Mouse (Mus musculus): ENCODE data around the gene Fcho2. TPM values are rescaled to one million over a fixed set of nuclear protein-coding genes. Genes with fewer than 3 reads are reported as not detected.

Fcho2 gene
- total RNA-seq, 1 experiment = 13.6 TPM

DNA sequence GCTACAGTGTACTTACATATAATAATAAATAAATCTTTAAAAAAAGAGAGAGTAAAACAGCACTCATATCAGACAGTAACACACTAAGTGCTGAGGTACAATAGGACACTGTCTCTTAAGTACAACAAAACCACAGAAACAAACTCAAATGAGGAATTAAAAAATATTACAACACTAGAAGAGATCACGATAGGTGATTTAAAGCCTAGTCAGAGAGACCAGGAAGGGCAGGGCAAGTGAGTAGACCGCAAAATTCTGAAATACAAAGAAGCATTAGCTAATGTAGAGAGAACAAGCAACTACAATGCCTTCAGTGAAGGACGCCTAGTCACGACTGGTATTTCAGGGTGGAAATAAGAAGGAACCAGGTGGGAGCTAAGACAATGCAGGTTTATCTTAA lies 11.6 kb downstream of the Fcho2 start:
- TF ChIP-seq HCFC1 (IDR thresholded peaks at IDR 0.05; ENCODE audit: borderline replicate concordance, insufficient read depth, low read length) (no peak), MAFK (IDR thresholded peaks at IDR 0.05; ENCODE audit: insufficient read depth, low read depth, low read length) (no peak), ZC3H11A (IDR thresholded peaks at IDR 0.05; ENCODE audit: borderline replicate concordance, low read depth, low read length) (no peak), ZNF384 (IDR thresholded peaks at IDR 0.05; ENCODE audit: low read depth, low read length) (no peak), CHD2 (IDR thresholded peaks at IDR 0.05; ENCODE audit: low read depth, low read length) (no peak)
- Histone ChIP-seq H3K27ac (ENCODE audit: insufficient read depth, low read depth, low read length, poor library complexity, severe bottlenecking) (no peak overlapping the region), H3K36me3 (ENCODE audit: control insufficient read depth, insufficient read depth, low read length, poor library complexity, severe bottlenecking) (no peaks in the 10 kb centered on the region), H3K9me3 (ENCODE audit: control insufficient read depth, insufficient read depth, low read depth, low read length) (no peaks in the 10 kb centered on the region), H3K4me1 (ENCODE audit: control insufficient read depth in 2 of 2, insufficient read depth in 2 of 2, low read length in 2 of 2, poor library complexity in 1 of 2) (no peaks in the 10 kb centered on the region), H3K9ac (ENCODE audit: insufficient read depth, low read depth, low read length, poor library complexity, severe bottlenecking) (no peak overlapping the region), H3K4me3 (ENCODE audit: insufficient read depth in 1 of 2, low read depth in 1 of 2, low read length in 2 of 2, poor library complexity in 1 of 2, severe bottlenecking in 1 of 2) (no peak overlapping the region)
- in situ Hi-C loops (cut with MboI; ENCODE audit: low sequenced_read_pairs in 2 of 2, unreplicated experiment in 2 of 2) = no loop called here
- DNase-seq (ENCODE audit: low read depth, low spot score) = no peak

DNA sequence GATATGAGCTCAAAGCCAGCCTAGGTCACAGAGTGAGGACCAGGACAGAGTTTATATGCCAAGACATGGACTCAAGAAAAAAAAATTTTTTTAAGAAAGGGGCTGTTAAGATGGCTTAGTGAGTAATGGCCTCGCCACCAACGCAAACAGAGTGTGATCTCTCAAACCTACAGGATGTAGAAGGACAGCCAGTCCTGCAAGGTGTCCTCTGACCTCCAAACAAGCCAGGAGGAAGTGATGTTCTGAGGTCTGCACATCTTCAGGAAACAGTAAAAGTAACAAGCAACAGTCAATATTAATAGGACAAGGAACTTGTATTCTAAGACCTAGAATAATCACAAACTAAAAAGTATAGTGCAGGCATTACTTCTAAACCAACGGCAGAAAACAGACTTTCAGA lies 12.3 kb downstream of the Fcho2 start:
- H3K27ac ChIP-seq (ENCODE audit: insufficient read depth, low read depth, low read length, poor library complexity, severe bottlenecking) = no peak overlapping the region
- no peak overlapping the region for H3K4me3 ChIP-seq (ENCODE audit: insufficient read depth in 1 of 2, low read depth in 1 of 2, low read length in 2 of 2, poor library complexity in 1 of 2, severe bottlenecking in 1 of 2)
- no peak for DNase-seq (ENCODE audit: low read depth, low spot score)
- H3K9me3 ChIP-seq (ENCODE audit: control insufficient read depth, insufficient read depth, low read depth, low read length) = no peaks in the 10 kb centered on the region
- H3K36me3 ChIP-seq (ENCODE audit: control insufficient read depth, insufficient read depth, low read length, poor library complexity, severe bottlenecking) = no peaks in the 10 kb centered on the region
- no peak overlapping the region for H3K9ac ChIP-seq (ENCODE audit: insufficient read depth, low read depth, low read length, poor library complexity, severe bottlenecking)
- H3K4me1 ChIP-seq (ENCODE audit: control insufficient read depth in 2 of 2, insufficient read depth in 2 of 2, low read length in 2 of 2, poor library complexity in 1 of 2) = no peaks in the 10 kb centered on the region
- in situ Hi-C loops (cut with MboI; ENCODE audit: low sequenced_read_pairs in 2 of 2, unreplicated experiment in 2 of 2) = no loop called here
- TF ChIP-seq ZC3H11A (IDR thresholded peaks at IDR 0.05; ENCODE audit: borderline replicate concordance, low read depth, low read length) (no peak), ZNF384 (IDR thresholded peaks at IDR 0.05; ENCODE audit: low read depth, low read length) (no peak), CHD2 (IDR thresholded peaks at IDR 0.05; ENCODE audit: low read depth, low read length) (no peak), HCFC1 (IDR thresholded peaks at IDR 0.05; ENCODE audit: borderline replicate concordance, insufficient read depth, low read length) (no peak), MAFK (IDR thresholded peaks at IDR 0.05; ENCODE audit: insufficient read depth, low read depth, low read length) (no peak)

DNA sequence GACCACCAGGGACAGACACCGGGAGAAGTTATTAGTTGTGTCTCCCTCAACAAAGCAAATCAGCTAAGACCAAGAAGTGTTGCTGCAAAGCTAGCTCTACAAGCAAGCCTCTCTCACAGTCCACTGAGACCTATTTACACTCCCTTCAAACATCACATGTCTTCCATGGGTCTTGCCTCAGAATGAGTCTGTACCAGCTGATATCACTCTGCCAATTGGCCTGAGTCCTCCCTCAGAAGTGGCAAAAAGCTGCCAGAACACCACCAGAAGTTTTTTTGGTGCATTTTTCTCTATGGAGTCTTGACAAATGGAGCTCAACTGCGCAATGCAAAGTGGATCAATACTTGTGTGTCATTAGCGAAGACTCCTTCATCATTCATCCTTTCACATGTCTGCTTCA lies 19.7 kb downstream of the Fcho2 start:
- Histone ChIP-seq H3K4me1 (ENCODE audit: control insufficient read depth in 2 of 2, insufficient read depth in 2 of 2, low read length in 2 of 2, poor library complexity in 1 of 2) (no peaks in the 10 kb centered on the region), H3K9me3 (ENCODE audit: control insufficient read depth, insufficient read depth, low read depth, low read length) (no peaks in the 10 kb centered on the region), H3K27ac (ENCODE audit: insufficient read depth, low read depth, low read length, poor library complexity, severe bottlenecking) (no peak overlapping the region), H3K4me3 (ENCODE audit: insufficient read depth in 1 of 2, low read depth in 1 of 2, low read length in 2 of 2, poor library complexity in 1 of 2, severe bottlenecking in 1 of 2) (no peak overlapping the region), H3K9ac (ENCODE audit: insufficient read depth, low read depth, low read length, poor library complexity, severe bottlenecking) (no peak overlapping the region), H3K36me3 (ENCODE audit: control insufficient read depth, insufficient read depth, low read length, poor library complexity, severe bottlenecking) (peaks cover 8% of the 10 kb centered on the region)
- DNase-seq (ENCODE audit: low read depth, low spot score) = no peak
- TF ChIP-seq ZC3H11A (IDR thresholded peaks at IDR 0.05; ENCODE audit: borderline replicate concordance, low read depth, low read length) (no peak), CHD2 (IDR thresholded peaks at IDR 0.05; ENCODE audit: low read depth, low read length) (no peak), HCFC1 (IDR thresholded peaks at IDR 0.05; ENCODE audit: borderline replicate concordance, insufficient read depth, low read length) (no peak), MAFK (IDR thresholded peaks at IDR 0.05; ENCODE audit: insufficient read depth, low read depth, low read length) (no peak), ZNF384 (IDR thresholded peaks at IDR 0.05; ENCODE audit: low read depth, low read length) (no peak)
- in situ Hi-C loops (cut with MboI; ENCODE audit: low sequenced_read_pairs in 2 of 2, unreplicated experiment in 2 of 2) = no loop called here

DNA sequence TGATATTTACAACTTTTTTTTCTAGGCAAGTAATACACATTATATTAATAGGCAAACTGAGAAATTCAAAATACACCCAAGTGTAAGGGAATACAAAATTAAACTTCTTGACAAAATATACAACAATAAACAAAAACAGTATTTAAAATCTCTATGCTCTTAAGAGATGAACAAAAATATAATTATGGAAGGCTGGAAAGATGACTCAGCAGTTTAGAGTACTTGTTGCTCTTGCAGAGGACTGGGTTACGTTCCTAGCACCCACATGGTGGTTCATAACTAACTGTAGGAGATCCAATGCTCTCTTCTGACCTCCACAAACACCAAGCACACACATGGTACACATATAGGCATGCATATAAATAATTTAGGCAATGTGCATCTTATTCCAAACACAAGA lies 22.4 kb downstream of the Fcho2 start:
- no peaks in the 10 kb centered on the region for H3K4me1 ChIP-seq (ENCODE audit: control insufficient read depth in 2 of 2, insufficient read depth in 2 of 2, low read length in 2 of 2, poor library complexity in 1 of 2)
- H3K4me3 ChIP-seq (ENCODE audit: insufficient read depth in 1 of 2, low read depth in 1 of 2, low read length in 2 of 2, poor library complexity in 1 of 2, severe bottlenecking in 1 of 2) = no peak overlapping the region
- peaks cover 10% of the 10 kb centered on the region for H3K36me3 ChIP-seq (ENCODE audit: control insufficient read depth, insufficient read depth, low read length, poor library complexity, severe bottlenecking)
- in situ Hi-C loops (cut with MboI; ENCODE audit: low sequenced_read_pairs in 2 of 2, unreplicated experiment in 2 of 2) = no loop called here
- H3K9ac ChIP-seq (ENCODE audit: insufficient read depth, low read depth, low read length, poor library complexity, severe bottlenecking) = no peak overlapping the region
- DNase-seq (ENCODE audit: low read depth, low spot score) = no peak
- peak; percentile 75 for TF ChIP-seq MAFK (IDR thresholded peaks at IDR 0.05; ENCODE audit: insufficient read depth, low read depth, low read length)
- TF ChIP-seq ZNF384 (IDR thresholded peaks at IDR 0.05; ENCODE audit: low read depth, low read length) = no peak
- no peak overlapping the region for H3K27ac ChIP-seq (ENCODE audit: insufficient read depth, low read depth, low read length, poor library complexity, severe bottlenecking)
- H3K9me3 ChIP-seq (ENCODE audit: control insufficient read depth, insufficient read depth, low read depth, low read length) = no peaks in the 10 kb centered on the region

DNA sequence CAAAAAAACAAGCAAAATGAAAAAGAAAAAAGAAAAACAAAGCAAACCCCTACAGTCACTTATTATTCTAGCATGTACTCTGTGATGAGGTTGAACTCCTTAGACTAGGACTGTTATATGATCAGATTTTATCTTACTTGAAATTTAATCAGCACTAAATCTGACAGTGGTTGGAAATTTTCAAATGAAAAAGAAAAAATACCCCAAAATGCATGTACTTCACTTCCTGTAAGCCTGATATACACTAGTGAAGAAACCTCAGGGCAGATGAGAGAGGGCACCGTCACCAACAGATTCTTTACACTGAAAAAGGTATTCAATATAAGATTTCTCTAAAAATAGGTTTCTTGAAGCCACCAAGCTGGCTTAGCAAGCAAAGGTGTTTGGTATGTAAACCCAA lies 23.6 kb downstream of the Fcho2 start:
- Histone ChIP-seq H3K9me3 (ENCODE audit: control insufficient read depth, insufficient read depth, low read depth, low read length) (no peaks in the 10 kb centered on the region), H3K9ac (ENCODE audit: insufficient read depth, low read depth, low read length, poor library complexity, severe bottlenecking) (no peak overlapping the region), H3K4me3 (ENCODE audit: insufficient read depth in 1 of 2, low read depth in 1 of 2, low read length in 2 of 2, poor library complexity in 1 of 2, severe bottlenecking in 1 of 2) (no peak overlapping the region), H3K36me3 (ENCODE audit: control insufficient read depth, insufficient read depth, low read length, poor library complexity, severe bottlenecking) (peaks cover 8% of the 10 kb centered on the region), H3K4me1 (ENCODE audit: control insufficient read depth in 2 of 2, insufficient read depth in 2 of 2, low read length in 2 of 2, poor library complexity in 1 of 2) (no peaks in the 10 kb centered on the region), H3K27ac (ENCODE audit: insufficient read depth, low read depth, low read length, poor library complexity, severe bottlenecking) (no peak overlapping the region)
- no peak for TF ChIP-seq MAFK (IDR thresholded peaks at IDR 0.05; ENCODE audit: insufficient read depth, low read depth, low read length)
- TF ChIP-seq ZNF384 (IDR thresholded peaks at IDR 0.05; ENCODE audit: low read depth, low read length) = no peak
- no peak for TF ChIP-seq HCFC1 (IDR thresholded peaks at IDR 0.05; ENCODE audit: borderline replicate concordance, insufficient read depth, low read length)
- no peak for TF ChIP-seq CHD2 (IDR thresholded peaks at IDR 0.05; ENCODE audit: low read depth, low read length)
- no peak for TF ChIP-seq ZC3H11A (IDR thresholded peaks at IDR 0.05; ENCODE audit: borderline replicate concordance, low read depth, low read length)
- in situ Hi-C loops (cut with MboI; ENCODE audit: low sequenced_read_pairs in 2 of 2, unreplicated experiment in 2 of 2) = no loop called here
- no peak for DNase-seq (ENCODE audit: low read depth, low spot score)

Measured in ES-E14 (cell line).